Mouse (Mus musculus) stomach, embryonic 14.5 days (tissue): ENCODE measurements around the gene Aplp1. TPM values are rescaled to one million over a fixed set of nuclear protein-coding genes. Genes with fewer than 3 reads are reported as not detected.

Experiments
- ATAC-seq: fragments of 200-750 bp; cut with Nextera tagmentation; 2 replicates; pipeline ENCODE4 v1.8.0; 2017; ENCODE audit warnings: low read depth, moderate TSS enrichment; ENCODE audit not compliant: insufficient number of reproducible peaks, insufficient read depth, low FRiP score
- H3K27ac ChIP-seq: fragments of 300-500 bp; sonication (generic); 2 replicates; pipeline ENCODE4 v1.5.1; 2014; ENCODE audit warnings: mild to moderate bottlenecking, low read length, moderate library complexity, mixed read lengths
- H3K27me3 ChIP-seq: fragments of 300-500 bp; sonication (generic); 2 replicates; pipeline ENCODE4 v1.6.1; 2014; ENCODE audit warnings: low read length, control low read depth, mixed read lengths; ENCODE audit not compliant: control insufficient read depth, insufficient read depth
- H3K36me3 ChIP-seq: fragments of 300-500 bp; sonication (generic); 2 replicates; pipeline ENCODE4 v1.6.1; 2014; ENCODE audit warnings: mild to moderate bottlenecking, control low read depth, low read length, moderate library complexity, mixed read lengths; ENCODE audit not compliant: control insufficient read depth, insufficient read depth
- H3K4me1 ChIP-seq: fragments of 300-500 bp; sonication (generic); 2 replicates; pipeline ENCODE4 v1.6.1; 2014; ENCODE audit warnings: low read length, control low read depth, mixed read lengths; ENCODE audit not compliant: control insufficient read depth, insufficient read depth
- H3K4me2 ChIP-seq: fragments of 300-500 bp; sonication (generic); replicated peaks from 2 replicates; pipeline ENCODE4 v1.6.1; 2014; ENCODE audit warnings: low read depth, low read length, control low read depth
- H3K4me3 ChIP-seq: fragments of 300-500 bp; sonication (generic); 2 replicates; pipeline ENCODE4 v1.5.1; 2014; ENCODE audit warnings: low read depth, low read length, control low read depth
- H3K9ac ChIP-seq: fragments of 300-500 bp; sonication (generic); replicated peaks from 2 replicates; pipeline ENCODE4 v1.6.1; 2014; ENCODE audit warnings: low read depth, mild to moderate bottlenecking, control low read depth, low read length, moderate library complexity, mixed read lengths
- H3K9me3 ChIP-seq: fragments of 300-500 bp; sonication (generic); 2 replicates; pipeline ENCODE4 v1.6.1; 2016; ENCODE audit warnings: low read depth, low read length, control low read depth; ENCODE audit not compliant: control insufficient read depth
- WGBS: fragments of 180-500 bp; shearing (Covaris S2); extraction: QIAGEN DNeasy Blood & Tissue Kit; methylation state at CpG from one replicate; pipeline ENCODE4 v1.1.7; 2014; 5-methylcytosine and 5-hydroxymethylcytosine counted together
- polyA plus RNA-seq: library from polyadenylated mRNA; unstranded; fragments of >200 nt; fragmentation: Nextera tagmentation; extraction: Ambion mirVana; gene quantifications from 2 replicates; pipeline ENCODE4 v1.2.1, GENCODE M21; 2014

Aplp1 gene
- polyA plus RNA-seq, 1 experiment from 2014 or later: 37.4 TPM

GRCm38 (mm10) chr7:30411023-30411422, 34.3 kb downstream of the Aplp1 start:
- Histone ChIP-seq H3K27me3 (no peaks in the 10 kb centered on the region), H3K36me3 (no peaks in the 10 kb centered on the region), H3K4me1 (no peaks in the 10 kb centered on the region), H3K4me2 (no peak overlapping the region), H3K9ac (no peak overlapping the region), H3K27ac (no peak overlapping the region), H3K4me3 (no peak overlapping the region), H3K9me3 (no peaks in the 10 kb centered on the region)
- 63% methylated on average over 3 of the region's 3 CpGs for WGBS
- no peak for ATAC-seq

- Histone ChIP-seq H3K36me3 (no peaks in the 10 kb centered on the region), H3K9ac (no peak overlapping the region), H3K27ac (no peak overlapping the region), H3K4me2 (no peak overlapping the region), H3K9me3 (no peaks in the 10 kb centered on the region), H3K4me1 (no peaks in the 10 kb centered on the region), H3K4me3 (no peak overlapping the region), H3K27me3 (no peaks in the 10 kb centered on the region)
- 38% methylated on average over 2 of the region's 2 CpGs for WGBS
- ATAC-seq: no peak
These were observed 35.5 kb downstream of the Aplp1 start for GRCm38 (mm10) chr7:30409789-30410188.

- WGBS: 86% methylated on average over 3 of the region's 3 CpGs
- no peaks in the 10 kb centered on the region for H3K36me3 ChIP-seq
These were observed 36.7 kb downstream of the Aplp1 start for GRCm38 (mm10) chr7:30408639-30409038.

GRCm38 (mm10) chr7:30402343-30402742, 43.0 kb downstream of the Aplp1 start:
- H3K4me1 ChIP-seq: no peaks in the 10 kb centered on the region
- no peaks in the 10 kb centered on the region for H3K36me3 ChIP-seq
- no peak overlapping the region for H3K4me2 ChIP-seq
- H3K9me3 ChIP-seq: no peaks in the 10 kb centered on the region
- no peak overlapping the region for H3K4me3 ChIP-seq
- no peak for ATAC-seq
- H3K27ac ChIP-seq: no peak overlapping the region
- 71% methylated on average over 4 of the region's 4 CpGs for WGBS
- H3K27me3 ChIP-seq: no peaks in the 10 kb centered on the region
- no peak overlapping the region for H3K9ac ChIP-seq

More at GRCm38 (mm10) chr7:30408639-30409038, 36.7 kb downstream of the Aplp1 start:
- no peak for ATAC-seq
- H3K4me1 ChIP-seq: no peaks in the 10 kb centered on the region
- no peak overlapping the region for H3K4me3 ChIP-seq
- H3K9me3 ChIP-seq: no peaks in the 10 kb centered on the region
- no peak overlapping the region for H3K9ac ChIP-seq
- H3K27ac ChIP-seq: no peak overlapping the region
- no peaks in the 10 kb centered on the region for H3K27me3 ChIP-seq
- no peak overlapping the region for H3K4me2 ChIP-seq

- no peaks in the 10 kb centered on the region for H3K9me3 ChIP-seq
- 47% methylated on average over 7 of the region's 7 CpGs for WGBS
- ATAC-seq: no peak
These were observed 45.7 kb downstream of the Aplp1 start for GRCm38 (mm10) chr7:30399671-30400070.

GRCm38 (mm10) chr7:30394871-30395270, 50.5 kb downstream of the Aplp1 start:
- H3K9ac ChIP-seq: no peak overlapping the region
- H3K27ac ChIP-seq: no peak overlapping the region
- no peaks in the 10 kb centered on the region for H3K4me1 ChIP-seq
- H3K4me3 ChIP-seq: no peak overlapping the region
- no peaks in the 10 kb centered on the region for H3K27me3 ChIP-seq
- no peaks in the 10 kb centered on the region for H3K9me3 ChIP-seq
- 38% methylated on average over 2 of the region's 2 CpGs for WGBS
- H3K36me3 ChIP-seq: no peaks in the 10 kb centered on the region
- no peak overlapping the region for H3K4me2 ChIP-seq
- no peak for ATAC-seq

More at GRCm38 (mm10) chr7:30399671-30400070, 45.7 kb downstream of the Aplp1 start:
- Histone ChIP-seq H3K4me3 (no peak overlapping the region), H3K36me3 (no peaks in the 10 kb centered on the region), H3K27me3 (no peaks in the 10 kb centered on the region), H3K9ac (no peak overlapping the region), H3K4me1 (no peaks in the 10 kb centered on the region), H3K4me2 (no peak overlapping the region), H3K27ac (no peak overlapping the region)

GRCm38 (mm10) chr7:30394379-30394778, 51.0 kb downstream of the Aplp1 start:
- no peaks in the 10 kb centered on the region for H3K36me3 ChIP-seq
- H3K9me3 ChIP-seq: no peaks in the 10 kb centered on the region
- H3K27ac ChIP-seq: no peak overlapping the region
- no peak overlapping the region for H3K4me2 ChIP-seq
- 60% methylated on average over 11 of the region's 11 CpGs for WGBS
- no peaks in the 10 kb centered on the region for H3K4me1 ChIP-seq
- ATAC-seq: no peak
- H3K4me3 ChIP-seq: no peak overlapping the region
- H3K27me3 ChIP-seq: no peaks in the 10 kb centered on the region
- H3K9ac ChIP-seq: no peak overlapping the region

- no peak overlapping the region for H3K4me3 ChIP-seq
- no peak overlapping the region for H3K4me2 ChIP-seq
- 84% methylated on average over 4 of the region's 4 CpGs for WGBS
- no peak overlapping the region for H3K27ac ChIP-seq
- no peaks in the 10 kb centered on the region for H3K36me3 ChIP-seq
- no peaks in the 10 kb centered on the region for H3K27me3 ChIP-seq
- H3K4me1 ChIP-seq: no peaks in the 10 kb centered on the region
- ATAC-seq: no peak
- H3K9ac ChIP-seq: no peak overlapping the region
- H3K9me3 ChIP-seq: no peaks in the 10 kb centered on the region
These were observed 51.7 kb downstream of the Aplp1 start for GRCm38 (mm10) chr7:30393631-30394030.

GRCm38 (mm10) chr7:30392746-30393520, 52.4 kb downstream of the Aplp1 start:
- Histone ChIP-seq H3K9ac (no peak overlapping the region), H3K27me3 (no peaks in the 10 kb centered on the region), H3K9me3 (no peaks in the 10 kb centered on the region), H3K4me3 (no peak overlapping the region), H3K27ac (no peak overlapping the region), H3K36me3 (no peaks in the 10 kb centered on the region), H3K4me1 (no peaks in the 10 kb centered on the region), H3K4me2 (no peak overlapping the region)
- no peak for ATAC-seq
- WGBS: 69% methylated on average over 4 of the region's 4 CpGs
